Mouse (Mus musculus) heart, adult 11 months (tissue): Measurements from ENCODE around the gene Bspry.
"Not testable (repeated sequence)": the region's sequence is repeated elsewhere in the genome, so short reads cannot be mapped to it uniquely, and the experiment has no call there.

Source experiments
- DNase-seq: peaks from one replicate; pipeline ENCODE4 v3.0.0; 2022

Gene Bspry

GRCm38 (mm10) chr4:62479937-62480708 lies at the start of gene Bspry:
TSS of gene Bspry (plus strand) at chr4:62480053.
- peak; percentile 92 for DNase-seq

GRCm38 (mm10) chr4:62430678-62431077 lies 49.2 kb upstream of the Bspry start:
- DNase-seq: no peak

GRCm38 (mm10) chr4:62431522-62431921 lies 48.3 kb upstream of the Bspry start:
- no peak for DNase-seq

DNA sequence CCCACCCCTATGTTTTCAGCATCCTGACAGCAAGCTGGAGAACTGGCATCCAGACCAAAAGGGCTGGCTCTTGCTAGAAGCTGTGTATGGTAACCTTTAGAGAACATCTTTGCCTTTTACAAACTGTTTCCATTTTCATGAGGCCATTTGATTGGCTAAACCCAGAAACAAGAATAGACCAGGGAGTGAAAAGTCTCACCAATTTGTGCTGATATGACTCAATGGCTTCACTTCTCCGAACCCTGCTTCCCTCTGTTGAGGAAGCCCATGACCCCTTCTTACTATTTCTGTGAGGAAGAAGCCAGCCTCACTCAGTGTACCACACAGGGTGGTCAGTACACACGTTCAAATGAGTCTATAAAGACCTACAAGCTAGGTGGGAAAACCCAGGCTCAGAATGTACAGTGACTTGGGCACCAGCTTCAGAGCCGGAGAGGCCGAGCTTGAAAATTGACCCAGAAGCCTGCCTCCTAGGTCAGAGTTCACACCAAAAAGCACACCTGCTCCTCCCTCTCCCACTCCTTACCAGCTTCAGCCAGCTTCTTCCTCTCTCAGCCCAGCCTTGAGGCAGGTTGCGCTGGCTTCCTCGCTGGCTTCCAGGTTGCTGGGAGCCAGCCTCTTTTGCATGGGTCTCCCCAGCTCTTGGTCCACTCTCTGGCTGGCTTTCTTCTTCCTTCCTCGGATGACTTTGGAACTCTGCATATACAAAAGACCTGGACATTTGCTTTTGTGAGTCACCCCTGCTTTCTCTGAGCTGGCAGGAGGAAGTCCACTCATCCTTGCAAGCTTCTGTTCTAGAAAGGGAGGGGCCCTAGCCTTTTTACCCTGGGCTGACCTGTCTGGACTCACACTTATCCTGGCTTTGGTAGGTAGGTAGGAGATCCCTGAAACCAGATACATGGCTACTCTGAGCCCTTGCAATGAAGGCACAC lies 45.6 kb upstream of the Bspry start:
- DNase-seq: no peak

GRCm38 (mm10) chr4:62435081-62435480 lies 44.8 kb upstream of the Bspry start, which contains the start of gene Rnf183:
TSS of gene Rnf183 (minus strand) at chr4:62435252.
- no peak for DNase-seq

- no peak for DNase-seq
These were observed 42.5 kb upstream of the Bspry start for GRCm38 (mm10) chr4:62437256-62437778.

GRCm38 (mm10) chr4:62437871-62438270 lies 42.0 kb upstream of the Bspry start:
- DNase-seq: no peak

DNA sequence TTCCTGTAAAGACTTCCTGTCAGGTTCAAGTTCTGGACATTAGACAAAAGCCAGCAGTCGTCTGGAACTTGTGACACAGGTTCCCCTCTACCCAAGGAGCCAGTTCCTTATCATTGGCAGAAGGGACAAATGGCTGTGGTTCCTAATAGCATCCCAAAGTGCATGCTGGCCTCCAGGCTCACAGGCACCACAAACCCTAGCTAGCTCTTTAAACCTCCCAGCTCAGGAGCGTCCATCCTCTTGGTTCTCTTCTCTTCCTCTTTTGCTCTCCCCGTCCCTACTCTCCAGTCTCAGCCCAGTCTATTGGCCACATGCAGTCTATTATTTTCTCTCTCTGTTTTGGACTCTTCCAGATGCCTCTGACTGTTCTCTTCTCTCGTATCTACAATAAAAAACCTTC lies 40.1 kb upstream of the Bspry start:
- DNase-seq: no peak

- DNase-seq: no peak
These were observed 39.3 kb upstream of the Bspry start for GRCm38 (mm10) chr4:62440544-62440943.

GRCm38 (mm10) chr4:62440986-62441385 lies 38.9 kb upstream of the Bspry start:
- no peak for DNase-seq

- DNase-seq: no peak
These were observed 24.9 kb upstream of the Bspry start for GRCm38 (mm10) chr4:62454995-62455394.

DNA sequence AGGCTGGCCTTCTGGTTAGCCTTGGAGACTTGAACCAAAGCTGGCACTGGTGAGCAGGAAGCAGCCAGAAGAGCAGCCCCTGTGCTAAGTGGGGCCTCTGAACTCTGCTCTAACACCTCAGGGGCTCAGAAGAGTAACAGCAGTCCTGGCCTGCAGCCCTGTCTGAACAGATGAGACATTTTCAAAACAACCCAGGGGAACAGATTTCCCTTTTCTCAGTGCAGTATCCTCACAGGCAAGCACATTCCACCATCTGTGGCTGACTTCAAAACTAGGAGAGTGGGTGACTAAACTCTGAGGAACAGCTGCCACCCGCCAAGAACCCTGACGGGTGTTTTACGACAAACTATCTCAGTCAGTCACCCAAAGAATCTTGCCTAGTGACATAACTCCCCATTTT lies 20.8 kb upstream of the Bspry start:
- no peak for DNase-seq

- DNase-seq: no peak
These were observed 19.5 kb upstream of the Bspry start for GRCm38 (mm10) chr4:62460348-62460747.

GRCm38 (mm10) chr4:62463124-62463523 lies 16.7 kb upstream of the Bspry start:
- DNase-seq: no peak

DNA sequence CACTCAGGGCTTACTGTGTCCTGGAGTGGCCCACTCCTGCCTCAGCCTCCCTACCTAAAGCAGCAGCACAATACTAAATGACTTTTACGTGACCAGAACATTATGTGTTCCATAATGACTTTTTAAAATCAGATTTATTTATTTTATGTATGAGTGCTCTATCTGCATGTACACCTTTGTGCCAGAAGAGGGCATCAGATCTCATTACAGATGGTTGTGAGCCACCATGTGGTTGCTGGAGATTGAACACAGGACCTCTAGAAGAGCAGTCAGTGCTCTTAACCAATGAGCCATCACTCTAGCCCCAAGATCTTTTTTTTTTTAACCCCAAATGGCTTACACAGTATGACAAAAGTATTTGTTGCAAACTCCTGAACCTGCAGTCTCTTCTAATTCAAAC lies 11.7 kb upstream of the Bspry start:
- DNase-seq: no peak

DNA sequence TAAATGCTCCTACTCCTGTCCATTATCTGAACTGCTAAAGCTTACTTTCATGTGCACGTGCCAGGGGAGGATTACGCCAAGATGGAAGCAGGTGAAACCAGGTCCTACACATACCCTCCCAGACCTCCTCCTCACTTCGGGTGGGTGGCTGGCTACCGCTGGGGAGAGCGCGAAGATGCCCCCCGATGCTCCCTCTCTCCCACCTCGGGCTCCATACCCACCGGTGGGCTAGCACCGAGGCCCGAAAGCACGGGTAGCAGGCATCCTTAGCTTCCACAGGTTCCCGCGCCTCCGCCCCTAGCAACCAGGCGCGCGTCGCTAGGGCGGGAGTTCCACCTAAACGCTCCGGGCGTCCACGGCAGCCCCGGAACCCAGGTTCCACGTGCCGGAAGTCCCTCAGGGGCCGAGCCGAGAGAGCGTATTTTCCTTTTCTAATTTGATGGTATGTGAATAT lies 9.2 kb upstream of the Bspry start, which contains the start of gene Wdr31:
Gene Wdr31, minus strand, starts transcription at position 299 of the 454 bp plus-strand sequence.
- peak; percentile 94 for DNase-seq

- no peak for DNase-seq
These were observed 7.8 kb upstream of the Bspry start for GRCm38 (mm10) chr4:62472071-62472470.

DNA sequence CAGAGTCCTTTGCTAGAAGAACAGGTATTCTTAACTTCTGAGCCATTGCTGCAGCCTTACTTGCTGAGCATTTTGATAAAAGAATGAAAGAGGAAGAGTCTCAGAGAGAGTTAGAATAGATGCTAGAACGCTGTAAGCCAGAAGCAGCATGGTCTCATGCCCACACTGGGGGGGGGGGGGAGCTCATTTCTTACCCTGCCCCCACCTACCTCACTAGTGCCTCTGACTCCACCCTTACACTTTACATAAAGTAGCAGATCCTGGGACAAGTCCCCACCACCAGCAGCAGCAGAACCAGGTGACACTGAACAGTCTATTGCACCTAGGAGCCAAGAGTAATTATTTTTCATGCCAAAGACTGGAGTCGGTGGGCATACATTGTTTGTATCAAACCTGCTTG lies 4.7 kb upstream of the Bspry start:
- DNase-seq: no peak

GRCm38 (mm10) chr4:62475793-62476192 lies 4.1 kb upstream of the Bspry start:
- no peak for DNase-seq

DNA sequence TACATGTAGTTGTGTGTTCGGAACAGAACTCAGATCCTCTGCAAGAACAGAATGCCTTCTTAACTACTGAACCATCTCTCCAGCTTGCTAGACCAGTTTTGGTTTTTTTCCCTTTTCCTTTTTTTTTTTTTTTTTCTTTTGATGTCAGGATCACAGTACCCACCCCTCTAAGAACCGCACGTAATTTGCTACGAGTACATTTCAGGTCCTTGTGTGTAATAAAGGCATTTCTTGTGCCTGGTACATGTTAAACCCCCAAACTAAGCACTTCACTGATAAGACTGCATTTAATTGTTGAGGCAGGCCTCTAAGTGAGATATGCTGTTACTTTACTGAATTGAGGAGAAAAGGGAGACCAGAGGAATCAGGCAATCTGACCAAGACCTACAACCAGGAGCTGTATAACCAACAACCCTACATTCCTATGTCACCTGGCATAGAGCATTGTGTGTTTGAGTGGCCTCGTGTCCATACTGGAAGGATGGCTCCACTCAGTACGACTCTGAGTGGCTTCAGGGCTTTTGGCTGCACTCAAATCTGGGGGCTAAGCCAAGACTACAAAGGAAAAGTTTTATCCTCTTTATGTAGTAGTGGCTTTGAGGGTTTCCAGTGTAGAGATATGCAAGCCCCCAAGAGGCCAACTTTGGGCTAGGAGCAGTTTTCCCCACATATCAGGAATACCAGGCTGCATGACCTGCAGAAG lies 2.2 kb upstream of the Bspry start:
- no peak for DNase-seq

DNA sequence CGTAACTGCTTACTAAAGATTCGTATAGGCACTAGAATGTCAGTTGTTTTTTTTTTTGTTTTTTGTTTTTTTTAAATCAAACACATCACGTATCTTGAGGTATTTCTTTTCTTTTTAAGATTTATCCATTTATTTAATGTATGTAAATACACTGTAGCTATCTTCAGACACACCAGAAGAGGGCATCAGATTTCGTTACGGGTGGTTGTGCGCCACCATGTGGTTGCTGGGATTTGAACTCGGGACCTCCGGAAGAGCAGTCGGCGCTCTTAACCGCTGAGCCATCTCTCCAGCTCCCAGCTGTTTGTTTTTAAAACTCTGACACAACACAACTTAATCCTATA lies 288 bp upstream of the Bspry start:
- not testable (repeated sequence) for DNase-seq

GRCm38 (mm10) chr4:62480709-62481605 lies 1.1 kb downstream of the Bspry start:
- peak; percentile 90 for DNase-seq
